Mouse (Mus musculus): Measurements from ENCODE around the gene Tmem94. TPM values are rescaled to one million over a fixed set of nuclear protein-coding genes. Genes with fewer than 3 reads are reported as not detected.

Gene Tmem94
- polyA plus RNA-seq, 1 experiment, result 14.3 TPM

DNA sequence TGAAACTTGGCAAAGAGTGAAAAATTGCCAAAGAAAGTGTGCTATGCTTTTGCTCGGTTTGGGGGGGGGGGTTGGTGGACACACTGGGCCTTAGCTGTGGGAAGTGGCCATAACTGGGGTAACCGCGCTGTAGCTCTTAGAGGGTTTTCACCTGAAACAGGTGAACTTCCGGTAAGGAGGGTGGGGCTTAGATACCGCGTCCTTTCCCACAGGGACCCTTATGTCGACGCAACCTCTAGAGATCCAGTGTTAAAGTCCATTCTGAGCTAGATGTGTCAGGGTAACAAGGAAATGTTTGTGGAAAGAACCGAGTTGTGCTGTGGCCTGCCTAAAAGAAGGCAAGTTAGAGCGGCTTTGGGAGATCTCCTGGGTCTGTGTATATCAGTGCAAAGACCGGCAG lies 59.6 kb downstream of the Tmem94 start:
- no peaks in the 10 kb centered on the region for H3K79me2 ChIP-seq (ENCODE audit: control insufficient read depth, insufficient read depth)
- H3K36me3 ChIP-seq (ENCODE audit: control insufficient read depth, insufficient read depth), result peaks cover 13% of the 10 kb centered on the region
- H3K79me3 ChIP-seq (ENCODE audit: low read depth), result no peaks in the 10 kb centered on the region
- TF ChIP-seq CEBPB (IDR thresholded peaks at IDR 0.05; ENCODE audit: low read depth) (no peak), FOSL1 (IDR thresholded peaks at IDR 0.05; ENCODE audit: insufficient read depth, low read length, poor library complexity, severe bottlenecking) (no peak), MYOG (IDR thresholded peaks at IDR 0.05; ENCODE audit: control insufficient read depth, extremely low read depth, insufficient read length) (no peak), MYOD1 (IDR thresholded peaks at IDR 0.05; ENCODE audit: control insufficient read depth, insufficient read length, low read depth) (no peak), USF1 (IDR thresholded peaks at IDR 0.05; ENCODE audit: low read depth) (no peak), MAX (IDR thresholded peaks at IDR 0.05) (no peak), CTCF (IDR thresholded peaks at IDR 0.05; ENCODE audit: control insufficient read depth, insufficient read depth, insufficient read length) (no peak)
- peaks cover 41% of the 10 kb centered on the region for H3K27me3 ChIP-seq (ENCODE audit: control insufficient read depth, insufficient read depth, insufficient read length)
- no peak overlapping the region for H3ac ChIP-seq (ENCODE audit: control insufficient read depth, insufficient read length, low read depth)
- H3K4me3 ChIP-seq (ENCODE audit: insufficient read depth, poor library complexity, severe bottlenecking), result no peak overlapping the region

DNA sequence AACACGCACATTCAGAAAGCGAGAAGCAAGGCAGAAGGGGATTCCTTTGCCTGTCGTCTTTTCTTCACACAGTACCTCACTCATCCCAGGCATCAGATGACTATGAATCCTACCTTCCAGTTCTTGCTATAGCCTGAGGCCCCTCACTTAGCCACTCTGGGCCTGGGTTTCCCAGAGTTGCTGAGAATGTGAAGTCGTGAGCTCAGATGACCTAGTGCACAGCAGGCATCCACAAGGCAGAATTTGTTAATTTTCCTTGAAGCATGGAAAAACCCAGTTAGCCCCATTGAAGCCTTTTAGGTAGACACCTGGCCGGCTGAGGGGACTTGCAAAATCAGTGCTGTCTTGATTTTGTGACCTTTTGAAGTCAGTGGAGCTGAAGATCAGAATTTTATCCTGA lies 61.3 kb downstream of the Tmem94 start:
- Histone ChIP-seq H3K79me2 (ENCODE audit: control insufficient read depth, insufficient read depth) (no peaks in the 10 kb centered on the region), H3ac (ENCODE audit: control insufficient read depth, insufficient read length, low read depth) (no peak overlapping the region), H3K36me3 (ENCODE audit: control insufficient read depth, insufficient read depth) (peaks cover 11% of the 10 kb centered on the region), H3K4me3 (ENCODE audit: insufficient read depth, poor library complexity, severe bottlenecking) (no peak overlapping the region), H3K79me3 (ENCODE audit: low read depth) (no peaks in the 10 kb centered on the region), H3K27me3 (ENCODE audit: control insufficient read depth, insufficient read depth, insufficient read length) (peaks cover 55% of the 10 kb centered on the region)
- TF ChIP-seq CTCF (IDR thresholded peaks at IDR 0.05; ENCODE audit: control insufficient read depth, insufficient read depth, insufficient read length) (no peak), MYOD1 (IDR thresholded peaks at IDR 0.05; ENCODE audit: control insufficient read depth, insufficient read length, low read depth) (no peak), FOSL1 (IDR thresholded peaks at IDR 0.05; ENCODE audit: insufficient read depth, low read length, poor library complexity, severe bottlenecking) (no peak), USF1 (IDR thresholded peaks at IDR 0.05; ENCODE audit: low read depth) (no peak), CEBPB (IDR thresholded peaks at IDR 0.05; ENCODE audit: low read depth) (no peak)

DNA sequence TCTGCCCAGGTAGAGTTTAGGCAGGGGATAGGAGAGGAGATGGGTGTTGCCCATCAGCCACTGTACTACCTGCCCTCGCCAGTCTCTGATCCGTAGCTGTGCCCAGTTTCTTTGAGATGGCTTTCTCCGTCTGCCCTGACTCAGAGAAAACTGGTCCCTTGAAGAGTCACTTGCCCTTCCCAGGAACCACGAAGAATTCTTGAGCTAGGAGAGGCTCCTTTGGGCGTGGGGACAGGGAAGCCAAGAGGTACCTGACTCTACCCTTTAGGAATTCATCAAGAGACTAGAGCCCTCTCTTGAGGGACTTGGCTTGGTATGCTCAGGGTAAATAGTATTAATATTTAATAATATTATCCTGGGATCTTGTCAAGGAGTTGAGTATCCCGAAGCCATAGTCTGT lies 62.4 kb downstream of the Tmem94 start:
- Histone ChIP-seq H3K36me3 (ENCODE audit: control insufficient read depth, insufficient read depth) (no peaks in the 10 kb centered on the region), H3K79me3 (ENCODE audit: low read depth) (no peaks in the 10 kb centered on the region), H3K4me3 (ENCODE audit: insufficient read depth, poor library complexity, severe bottlenecking) (no peak overlapping the region), H3K79me2 (ENCODE audit: control insufficient read depth, insufficient read depth) (no peaks in the 10 kb centered on the region), H3K27me3 (ENCODE audit: control insufficient read depth, insufficient read depth, insufficient read length) (peaks cover 66% of the 10 kb centered on the region), H3ac (ENCODE audit: control insufficient read depth, insufficient read length, low read depth) (no peak overlapping the region)
- TF ChIP-seq MYOG (IDR thresholded peaks at IDR 0.05; ENCODE audit: control insufficient read depth, extremely low read depth, insufficient read length), result no peak

DNA sequence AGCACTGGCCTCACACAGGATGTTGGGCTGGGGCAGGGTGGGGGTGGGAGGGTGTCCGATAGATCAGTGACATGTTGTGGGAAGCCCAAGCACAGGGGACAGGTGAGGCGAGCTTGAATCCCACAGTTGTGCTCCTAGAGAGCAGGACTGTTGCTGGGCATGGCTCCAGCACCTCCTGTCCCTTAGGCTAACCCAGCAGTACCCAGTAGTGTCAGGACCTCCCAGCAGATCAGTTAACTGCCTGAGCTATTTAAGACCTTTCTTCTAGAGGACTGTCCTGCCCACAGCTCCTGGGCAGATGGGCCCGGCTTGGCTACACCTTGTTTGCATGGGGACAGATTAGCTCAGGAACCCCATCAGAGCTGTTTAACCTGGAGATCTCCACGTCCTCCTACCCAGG lies 63.8 kb downstream of the Tmem94 start:
- H3K4me3 ChIP-seq (ENCODE audit: insufficient read depth, poor library complexity, severe bottlenecking), result no peak overlapping the region
- H3K36me3 ChIP-seq (ENCODE audit: control insufficient read depth, insufficient read depth), result no peaks in the 10 kb centered on the region
- no peaks in the 10 kb centered on the region for H3K79me2 ChIP-seq (ENCODE audit: control insufficient read depth, insufficient read depth)
- TF ChIP-seq MYOG (IDR thresholded peaks at IDR 0.05; ENCODE audit: control insufficient read depth, extremely low read depth, insufficient read length), result no peak
- no peak for TF ChIP-seq MAX (IDR thresholded peaks at IDR 0.05)
- TF ChIP-seq FOSL1 (IDR thresholded peaks at IDR 0.05; ENCODE audit: insufficient read depth, low read length, poor library complexity, severe bottlenecking), result no peak
- no peak for TF ChIP-seq CTCF (IDR thresholded peaks at IDR 0.05; ENCODE audit: control insufficient read depth, insufficient read depth, insufficient read length)
- no peak for TF ChIP-seq USF1 (IDR thresholded peaks at IDR 0.05; ENCODE audit: low read depth)
- TF ChIP-seq MYOD1 (IDR thresholded peaks at IDR 0.05; ENCODE audit: control insufficient read depth, insufficient read length, low read depth), result no peak
- no peak for TF ChIP-seq CEBPB (IDR thresholded peaks at IDR 0.05; ENCODE audit: low read depth)
- no peak overlapping the region for H3ac ChIP-seq (ENCODE audit: control insufficient read depth, insufficient read length, low read depth)
- no peaks in the 10 kb centered on the region for H3K79me3 ChIP-seq (ENCODE audit: low read depth)
- peaks cover 78% of the 10 kb centered on the region for H3K27me3 ChIP-seq (ENCODE audit: control insufficient read depth, insufficient read depth, insufficient read length)

DNA sequence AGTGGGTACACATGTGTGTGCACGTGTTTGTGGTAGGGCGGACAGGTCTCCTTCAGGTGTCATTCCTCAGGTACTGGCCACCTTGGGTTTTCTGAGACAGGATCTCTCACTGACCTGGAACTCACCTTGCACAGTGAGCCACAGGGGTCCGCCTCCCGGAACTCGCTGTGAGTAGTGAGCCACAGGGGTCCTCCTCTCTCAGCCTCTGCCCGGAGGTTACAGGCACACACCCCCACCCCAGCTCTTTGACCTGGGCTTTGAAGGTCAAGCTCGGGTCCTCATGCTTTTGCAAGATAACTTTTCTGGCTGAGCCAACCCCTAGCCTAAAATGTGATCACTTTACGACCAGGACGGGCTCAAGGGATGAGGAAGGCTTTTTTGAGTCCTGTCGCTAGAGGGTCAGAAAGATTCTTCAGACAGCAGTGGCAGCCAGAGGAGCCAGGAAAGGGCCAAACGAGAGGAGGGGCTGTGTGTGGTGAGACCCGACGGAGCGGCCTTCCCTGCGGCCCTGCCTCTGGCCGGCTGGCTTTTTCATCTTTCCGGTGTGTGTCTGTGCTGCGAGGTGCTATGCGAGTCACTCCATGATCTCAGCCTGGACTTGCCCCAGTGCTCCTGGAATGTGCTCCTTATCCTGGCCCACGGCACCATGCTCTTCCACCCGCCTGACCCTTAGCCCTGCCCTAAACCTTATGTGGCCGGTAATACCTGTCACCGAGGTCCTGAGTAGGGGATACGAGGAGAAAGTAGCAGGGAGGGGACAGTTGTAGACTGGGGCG lies 65.5 kb downstream of the Tmem94 start:
- Histone ChIP-seq H3K79me2 (ENCODE audit: control insufficient read depth, insufficient read depth) (no peaks in the 10 kb centered on the region), H3ac (ENCODE audit: control insufficient read depth, insufficient read length, low read depth) (no peak overlapping the region), H3K36me3 (ENCODE audit: control insufficient read depth, insufficient read depth) (no peaks in the 10 kb centered on the region), H3K27me3 (ENCODE audit: control insufficient read depth, insufficient read depth, insufficient read length) (peaks cover 87% of the 10 kb centered on the region), H3K4me3 (ENCODE audit: insufficient read depth, poor library complexity, severe bottlenecking) (no peak overlapping the region), H3K79me3 (ENCODE audit: low read depth) (no peaks in the 10 kb centered on the region)
- TF ChIP-seq FOSL1 (IDR thresholded peaks at IDR 0.05; ENCODE audit: insufficient read depth, low read length, poor library complexity, severe bottlenecking) (no peak), MYOD1 (IDR thresholded peaks at IDR 0.05; ENCODE audit: control insufficient read depth, insufficient read length, low read depth) (no peak), MYOG (IDR thresholded peaks at IDR 0.05; ENCODE audit: control insufficient read depth, extremely low read depth, insufficient read length) (no peak), CTCF (IDR thresholded peaks at IDR 0.05; ENCODE audit: control insufficient read depth, insufficient read depth, insufficient read length) (no peak), USF1 (IDR thresholded peaks at IDR 0.05; ENCODE audit: low read depth) (no peak), CEBPB (IDR thresholded peaks at IDR 0.05; ENCODE audit: low read depth) (no peak), MAX (IDR thresholded peaks at IDR 0.05) (no peak)

DNA sequence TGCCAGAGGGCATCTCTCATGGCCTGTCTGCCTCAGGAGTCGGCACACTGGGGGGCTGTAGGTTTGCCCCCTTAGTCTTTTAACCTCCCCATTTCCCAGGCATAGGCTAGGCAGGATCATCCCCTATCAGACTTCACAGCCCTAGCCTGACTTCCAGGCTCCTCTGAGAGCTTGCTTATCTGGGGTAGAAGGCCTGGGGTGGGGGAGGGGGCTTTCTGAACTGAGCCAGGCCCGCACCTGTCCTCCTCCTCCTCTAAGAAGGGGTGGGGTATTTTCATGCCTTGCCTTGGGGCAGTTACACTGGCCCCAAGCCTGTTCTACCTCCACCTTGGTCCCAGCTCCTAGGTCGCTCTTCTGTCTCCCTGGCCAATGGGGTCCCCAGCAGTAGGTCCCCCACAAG lies 66.3 kb downstream of the Tmem94 start:
- Histone ChIP-seq H3ac (ENCODE audit: control insufficient read depth, insufficient read length, low read depth) (no peak overlapping the region), H3K79me2 (ENCODE audit: control insufficient read depth, insufficient read depth) (no peaks in the 10 kb centered on the region), H3K36me3 (ENCODE audit: control insufficient read depth, insufficient read depth) (no peaks in the 10 kb centered on the region), H3K27me3 (ENCODE audit: control insufficient read depth, insufficient read depth, insufficient read length) (peaks cover 93% of the 10 kb centered on the region), H3K79me3 (ENCODE audit: low read depth) (no peaks in the 10 kb centered on the region), H3K4me3 (ENCODE audit: insufficient read depth, poor library complexity, severe bottlenecking) (no peak overlapping the region)
- TF ChIP-seq MYOG (IDR thresholded peaks at IDR 0.05; ENCODE audit: control insufficient read depth, extremely low read depth, insufficient read length), result no peak
- no peak for TF ChIP-seq USF1 (IDR thresholded peaks at IDR 0.05; ENCODE audit: low read depth)
- no peak for TF ChIP-seq MAX (IDR thresholded peaks at IDR 0.05)
- no peak for TF ChIP-seq CTCF (IDR thresholded peaks at IDR 0.05; ENCODE audit: control insufficient read depth, insufficient read depth, insufficient read length)
- no peak for TF ChIP-seq MYOD1 (IDR thresholded peaks at IDR 0.05; ENCODE audit: control insufficient read depth, insufficient read length, low read depth)
- TF ChIP-seq FOSL1 (IDR thresholded peaks at IDR 0.05; ENCODE audit: insufficient read depth, low read length, poor library complexity, severe bottlenecking), result no peak
- no peak for TF ChIP-seq CEBPB (IDR thresholded peaks at IDR 0.05; ENCODE audit: low read depth)
